Mouse (Mus musculus) brain, embryonic 14.5 days (tissue): Measurements from ENCODE around the gene Gpd2.

Experiments
- CTCF ChIP-seq: fragments of 200-500 bp; IDR thresholded peaks from 2 replicates; pipeline ENCODE4 v1.5.1; 2012; ENCODE audit warnings: inconsistent platforms, mild to moderate bottlenecking, moderate library complexity, borderline replicate concordance; ENCODE audit not compliant: insufficient read depth, insufficient read length; ENCODE audit errors: extremely low read depth
- POLR2A ChIP-seq: fragments of 200-500 bp; IDR thresholded peaks from 2 replicates; pipeline ENCODE4 v1.6.1; 2012; ENCODE audit warnings: mild to moderate bottlenecking, inconsistent platforms, borderline replicate concordance; ENCODE audit not compliant: poor library complexity, insufficient read depth, insufficient read length, severe bottlenecking; ENCODE audit errors: extremely low read depth

- no peak for TF ChIP-seq CTCF
- no peak for TF ChIP-seq POLR2A
These were observed 1.2 kb upstream of the Gpd2 start for GRCm38 (mm10) chr2:57236246-57236645.
